Mouse (Mus musculus): ENCODE measurements around the gene Mapt. TPM values are rescaled to one million over a fixed set of nuclear protein-coding genes. Genes with fewer than 3 reads are reported as not detected.

Mapt gene
- total and polyA plus RNA-seq, 3 experiments = 0.21 to 1.7 (median 0.64) TPM

DNA sequence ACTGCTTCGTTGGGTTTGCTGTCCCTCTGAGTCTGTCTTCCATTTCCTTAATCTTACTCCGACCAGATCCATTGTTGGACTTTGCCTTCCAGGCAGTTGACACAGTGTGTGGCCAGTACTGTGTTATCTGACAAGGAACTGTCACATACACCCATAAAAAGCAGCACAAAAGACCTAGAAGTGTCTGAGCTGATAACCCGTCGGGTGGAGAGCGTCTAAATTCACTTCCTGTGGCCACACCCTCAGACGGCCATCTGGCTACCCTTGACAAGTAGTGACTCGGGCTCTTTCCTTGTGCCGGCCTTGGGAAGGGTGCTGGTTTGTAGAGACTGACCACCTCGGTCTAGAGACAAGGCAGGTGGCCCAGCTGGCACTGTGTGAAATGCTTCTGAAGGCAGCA is 62.1 kb downstream of the Mapt start:
- H3K4me3 ChIP-seq (replicated peaks in 1 of 3; ENCODE audit: low read depth in 2 of 3, low read length in 2 of 3, poor library complexity in 1 of 3) = no peak overlapping the region

DNA sequence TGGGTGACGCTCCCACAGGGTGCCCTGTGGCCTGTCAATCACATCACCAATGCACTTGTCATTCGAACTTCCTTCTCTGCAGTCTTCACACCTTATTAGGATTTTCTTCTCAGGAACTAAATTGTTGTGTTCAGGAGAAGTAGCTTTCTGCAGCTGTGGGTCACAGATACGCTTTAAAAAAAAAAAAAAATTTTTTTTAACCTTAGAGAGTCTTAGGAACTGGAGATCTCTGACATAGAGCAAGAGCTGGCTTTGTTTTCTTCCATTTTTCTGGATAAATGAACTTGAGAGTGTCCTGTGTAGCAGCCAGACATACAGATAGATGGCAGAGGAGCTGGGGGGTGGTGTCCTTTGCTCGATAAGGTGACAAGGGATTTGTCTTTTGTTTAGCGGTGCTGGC is 64.0 kb downstream of the Mapt start:
- H3K9ac ChIP-seq (ENCODE audit: insufficient read depth, low read depth) = no peak overlapping the region
- H3K36me3 ChIP-seq (replicated peaks in 1 of 2; ENCODE audit: control insufficient read depth in 1 of 2, insufficient read depth in 1 of 2, low read length in 1 of 2) = no peaks in the 10 kb centered on the region
- no peak overlapping the region for H3K27ac ChIP-seq (ENCODE audit: insufficient read depth, low read depth)
- TF ChIP-seq ZKSCAN1 (IDR thresholded peaks at IDR 0.05; ENCODE audit: borderline replicate concordance, low read depth, low read length) = no peak
- no peak for TF ChIP-seq IRF4 (IDR thresholded peaks at IDR 0.05; ENCODE audit: low read depth, low read length)
- TF ChIP-seq KAT2A (IDR thresholded peaks at IDR 0.05; ENCODE audit: insufficient replicate concordance, low read length) = no peak
- TF ChIP-seq NRF1 (IDR thresholded peaks at IDR 0.05; ENCODE audit: low read depth, low read length) = no peak
- no peak for TF ChIP-seq CHD2 (IDR thresholded peaks at IDR 0.05; ENCODE audit: low read length)
- no peak for TF ChIP-seq ELF1 (IDR thresholded peaks at IDR 0.05; ENCODE audit: low read depth, low read length)
- TF ChIP-seq ETS1 (conservative IDR thresholded peaks at IDR 0.05; ENCODE audit: low read depth, low read length) = no peak
- no peak for TF ChIP-seq RCOR1 (conservative IDR thresholded peaks at IDR 0.05; ENCODE audit: low read depth, low read length)
- TF ChIP-seq CTCF (conservative IDR thresholded peaks at IDR 0.05 in 1 of 2, IDR thresholded peaks at IDR 0.05 in 1 of 2; ENCODE audit: low read depth in 2 of 2, low read length in 2 of 2) = no peak
- no peaks in the 10 kb centered on the region for H3K79me2 ChIP-seq (replicated peaks; ENCODE audit: control insufficient read depth, extremely low read depth, insufficient read depth, poor library complexity, severe bottlenecking)
- no peak overlapping the region for H3K4me3 ChIP-seq (replicated peaks in 1 of 3; ENCODE audit: low read depth in 2 of 3, low read length in 2 of 3, poor library complexity in 1 of 3)
- H3K27me3 ChIP-seq (replicated peaks) = no peaks in the 10 kb centered on the region
- dilution Hi-C loops (cut with MboI; ENCODE audit: extremely low pct_ligation_motif_present, extremely low pct_unique_long_range_greater_than_20kb, low sequenced_read_pairs) = no loop called here
- peaks cover 0 to 13% of the 10 kb centered on the region in 2 experiments; a peak in 2 of 4 replicates for H3K4me1 ChIP-seq (ENCODE audit: control insufficient read depth in 1 of 2, insufficient read depth in 2 of 2)
- H3K9me3 ChIP-seq (replicated peaks; ENCODE audit: low read length) = no peaks in the 10 kb centered on the region
- no peak overlapping the region for H3K4me2 ChIP-seq (ENCODE audit: insufficient read depth, low read depth, poor library complexity, severe bottlenecking)
- in situ Hi-C loops (cut with MboI; ENCODE audit: low pct_ligation_motif_present, low pct_unique_long_range_greater_than_20kb, low sequenced_read_pairs) = no loop called here
- DNase-seq (ENCODE audit: extremely low read depth) = no peak

More for the DNA sequence above, 62.1 kb downstream of the Mapt start:
- no peak for DNase-seq (ENCODE audit: extremely low read depth)
- peaks cover 7 to 31% of the 10 kb centered on the region in 2 experiments for H3K4me1 ChIP-seq (ENCODE audit: control insufficient read depth in 1 of 2, insufficient read depth in 2 of 2)
- H3K79me2 ChIP-seq (replicated peaks; ENCODE audit: control insufficient read depth, extremely low read depth, insufficient read depth, poor library complexity, severe bottlenecking) = no peaks in the 10 kb centered on the region
- H3K27me3 ChIP-seq (replicated peaks) = no peaks in the 10 kb centered on the region
- in situ Hi-C loops (cut with MboI; ENCODE audit: low pct_ligation_motif_present, low pct_unique_long_range_greater_than_20kb, low sequenced_read_pairs) (no loop called here), dilution Hi-C loops (cut with MboI; ENCODE audit: extremely low pct_ligation_motif_present, extremely low pct_unique_long_range_greater_than_20kb, low sequenced_read_pairs) (no loop called here)
- no peak overlapping the region for H3K27ac ChIP-seq (ENCODE audit: insufficient read depth, low read depth)
- H3K36me3 ChIP-seq (replicated peaks in 1 of 2; ENCODE audit: control insufficient read depth in 1 of 2, insufficient read depth in 1 of 2, low read length in 1 of 2) = no peaks in the 10 kb centered on the region
- no peaks in the 10 kb centered on the region for H3K9me3 ChIP-seq (replicated peaks; ENCODE audit: low read length)
- H3K9ac ChIP-seq (ENCODE audit: insufficient read depth, low read depth) = no peak overlapping the region
- no peak overlapping the region for H3K4me2 ChIP-seq (ENCODE audit: insufficient read depth, low read depth, poor library complexity, severe bottlenecking)
- TF ChIP-seq IRF4 (IDR thresholded peaks at IDR 0.05; ENCODE audit: low read depth, low read length) = no peak
- no peak for TF ChIP-seq NELFE (IDR thresholded peaks at IDR 0.05; ENCODE audit: low read depth, low read length)
- TF ChIP-seq ZMIZ1 (IDR thresholded peaks at IDR 0.05; ENCODE audit: low read depth, low read length) = no peak
- no peak for TF ChIP-seq BHLHE40 (IDR thresholded peaks at IDR 0.05; ENCODE audit: low read depth, low read length)
- TF ChIP-seq MAZ (IDR thresholded peaks at IDR 0.05; ENCODE audit: low read depth, low read length) = no peak
- no peak for TF ChIP-seq KAT2A (IDR thresholded peaks at IDR 0.05; ENCODE audit: insufficient replicate concordance, low read length)
- no peak for TF ChIP-seq RCOR1 (conservative IDR thresholded peaks at IDR 0.05; ENCODE audit: low read depth, low read length)
- no peak for TF ChIP-seq ZC3H11A (IDR thresholded peaks at IDR 0.05; ENCODE audit: low read depth, low read length)
- TF ChIP-seq ELF1 (IDR thresholded peaks at IDR 0.05; ENCODE audit: low read depth, low read length) = no peak
- no peak for TF ChIP-seq HCFC1 (IDR thresholded peaks at IDR 0.05; ENCODE audit: low read depth, low read length)
- TF ChIP-seq MYC (IDR thresholded peaks at IDR 0.05; ENCODE audit: low read depth, low read length) = no peak
- no peak for TF ChIP-seq PAX5 (IDR thresholded peaks at IDR 0.05; ENCODE audit: low read length)
- no peak for TF ChIP-seq ZNF384 (IDR thresholded peaks at IDR 0.05; ENCODE audit: low read depth, low read length)

Measured in CH12.LX (cell line).